Mouse (Mus musculus): ENCODE results near the gene Pkig. TPM values are rescaled to one million over a fixed set of nuclear protein-coding genes. Genes with fewer than 3 reads are reported as not detected.

Gene Pkig
- polyA plus RNA-seq, 1 experiment from 2014 or later, result 189 TPM

DNA sequence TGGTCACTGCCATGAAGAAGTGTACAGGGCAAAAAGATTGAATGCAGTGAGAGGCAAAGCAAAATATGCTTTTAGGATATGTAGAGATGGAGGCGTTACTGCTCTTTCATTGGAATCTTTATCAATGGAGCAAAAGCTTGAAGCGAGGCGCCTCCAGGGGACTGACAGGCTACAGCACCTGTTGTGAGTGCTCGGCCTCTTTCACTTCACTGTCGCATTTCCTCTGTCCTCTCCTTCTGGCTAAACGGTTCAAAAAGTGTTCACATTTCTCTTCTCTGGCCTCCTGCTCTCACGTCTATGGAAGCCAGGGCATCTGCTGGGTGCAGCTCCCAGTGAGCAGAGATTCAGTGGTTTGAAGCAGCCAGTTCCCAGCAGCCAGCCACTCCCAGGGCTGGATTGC, 44.2 kb downstream of the Pkig start:
- H3K4me3 ChIP-seq (ENCODE audit: low read depth, low read length), result no peak overlapping the region
- H3K36me3 ChIP-seq (ENCODE audit: control insufficient read depth, insufficient read depth, low read length), result no peaks in the 10 kb centered on the region
- no peak overlapping the region for H3K4me2 ChIP-seq (ENCODE audit: low read depth, low read length, severe bottlenecking)
- H3K4me1 ChIP-seq (replicated peaks; ENCODE audit: control insufficient read depth, insufficient read depth, low read length), result 0 out of 2 replicates have a peak, but pooled peaks cover 2% of the 10 kb centered on the region
- WGBS, result 80% methylated on average over 7 of the region's 7 CpGs
- no peak for ATAC-seq (replicated peaks; ENCODE audit: low FRiP score)
- no peak overlapping the region for H3K9ac ChIP-seq (ENCODE audit: low read length)
- no peak for DNase-seq (ENCODE audit: low spot score)
- H3K27ac ChIP-seq (ENCODE audit: low read depth, low read length), result no peak overlapping the region
- H3K9me3 ChIP-seq (ENCODE audit: control insufficient read depth, low read length), result no peaks in the 10 kb centered on the region
- H3K27me3 ChIP-seq (ENCODE audit: control insufficient read depth, insufficient read depth, low read length), result no peaks in the 10 kb centered on the region

DNA sequence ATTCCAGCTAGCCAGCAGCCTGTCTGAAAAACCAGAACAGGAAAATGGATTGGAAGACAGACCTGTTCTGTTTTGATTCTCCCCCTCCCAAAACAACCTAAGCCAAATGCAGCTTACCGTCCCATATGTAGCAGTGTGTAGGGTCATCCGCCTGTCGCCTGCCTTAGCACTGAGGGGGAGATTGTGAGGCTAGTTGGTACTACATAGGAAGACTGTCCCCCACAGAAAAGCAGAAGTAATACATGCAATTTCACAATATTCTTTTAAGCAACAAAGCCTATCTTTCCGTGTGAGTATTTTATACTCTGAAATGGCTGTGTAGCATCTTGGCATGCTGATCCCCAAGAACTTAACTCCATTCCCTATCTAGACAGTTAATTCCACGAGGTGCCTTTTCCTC, 44.7 kb downstream of the Pkig start:
- DNase-seq (ENCODE audit: low spot score) (no peak), ATAC-seq (replicated peaks; ENCODE audit: low FRiP score) (no peak)
- Histone ChIP-seq H3K4me1 (replicated peaks; ENCODE audit: control insufficient read depth, insufficient read depth, low read length) (0 out of 2 replicates have a peak, but pooled peaks cover 2% of the 10 kb centered on the region), H3K27ac (ENCODE audit: low read depth, low read length) (no peak overlapping the region), H3K9ac (ENCODE audit: low read length) (no peak overlapping the region), H3K9me3 (ENCODE audit: control insufficient read depth, low read length) (no peaks in the 10 kb centered on the region), H3K27me3 (ENCODE audit: control insufficient read depth, insufficient read depth, low read length) (no peaks in the 10 kb centered on the region), H3K36me3 (ENCODE audit: control insufficient read depth, insufficient read depth, low read length) (no peaks in the 10 kb centered on the region), H3K4me3 (ENCODE audit: low read depth, low read length) (no peak overlapping the region), H3K4me2 (ENCODE audit: low read depth, low read length, severe bottlenecking) (no peak overlapping the region)
- WGBS, result 88% methylated on average over 5 of the region's 5 CpGs

DNA sequence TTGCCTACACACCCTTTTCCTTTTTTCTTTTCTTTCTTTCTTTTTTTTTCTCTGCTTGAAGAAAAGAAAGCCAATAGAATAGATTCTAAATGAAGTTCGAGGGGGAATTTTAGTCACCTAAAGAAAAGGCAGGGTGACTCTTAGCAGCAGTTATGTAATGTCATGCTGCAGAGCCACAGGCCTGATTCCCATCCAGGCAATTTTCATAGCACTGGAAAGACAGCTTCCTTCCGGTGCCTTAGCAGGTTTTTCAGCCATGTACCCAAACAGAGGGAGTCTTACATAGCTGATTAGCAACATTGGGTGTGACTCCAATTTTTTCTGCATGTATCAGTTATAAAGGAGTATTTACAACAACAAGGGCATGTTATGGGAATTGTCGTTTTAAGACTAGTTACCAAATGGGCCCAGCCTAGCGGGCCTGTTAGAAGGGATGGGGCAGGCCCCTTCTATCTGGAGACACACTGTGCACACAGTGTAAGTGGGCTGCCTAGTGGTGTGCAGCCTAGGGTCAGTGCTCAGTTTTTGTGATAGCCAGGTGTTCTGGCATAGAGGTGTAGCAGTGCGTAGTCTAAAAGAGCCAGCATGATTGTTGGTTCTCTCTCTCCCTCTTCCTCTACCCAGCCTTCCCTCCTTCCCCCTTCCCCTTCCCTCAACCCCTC, 45.5 kb downstream of the Pkig start:
- DNase-seq (ENCODE audit: low spot score), result no peak
- no peak overlapping the region for H3K9ac ChIP-seq (ENCODE audit: low read length)
- H3K27ac ChIP-seq (ENCODE audit: low read depth, low read length), result no peak overlapping the region
- no peak for ATAC-seq (replicated peaks; ENCODE audit: low FRiP score)
- no peaks in the 10 kb centered on the region for H3K4me1 ChIP-seq (replicated peaks; ENCODE audit: control insufficient read depth, insufficient read depth, low read length)
- WGBS, result 88% methylated on average over 5 of the region's 5 CpGs
- no peaks in the 10 kb centered on the region for H3K36me3 ChIP-seq (ENCODE audit: control insufficient read depth, insufficient read depth, low read length)
- H3K9me3 ChIP-seq (ENCODE audit: control insufficient read depth, low read length), result no peaks in the 10 kb centered on the region
- H3K4me3 ChIP-seq (ENCODE audit: low read depth, low read length), result no peak overlapping the region
- H3K4me2 ChIP-seq (ENCODE audit: low read depth, low read length, severe bottlenecking), result no peak overlapping the region
- H3K27me3 ChIP-seq (ENCODE audit: control insufficient read depth, insufficient read depth, low read length), result no peaks in the 10 kb centered on the region

DNA sequence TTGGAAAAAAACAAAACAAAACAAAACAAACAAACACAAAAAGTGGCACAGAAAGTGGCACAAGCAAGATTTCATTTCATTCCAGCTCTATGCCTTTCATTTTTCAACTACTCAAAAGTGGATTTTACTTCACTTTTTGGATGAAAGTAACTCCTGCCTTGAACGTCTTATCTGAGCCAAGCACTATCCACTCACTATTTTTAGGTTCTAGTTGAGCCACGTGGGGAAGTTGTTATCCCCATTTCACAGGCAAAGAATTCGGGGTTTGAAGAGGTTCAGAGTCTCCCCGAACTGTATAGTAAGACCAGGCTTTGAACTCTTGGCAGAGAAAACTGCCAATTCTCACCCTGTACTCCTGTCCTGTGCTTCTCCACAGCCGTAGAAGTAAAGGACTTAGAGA, 50.1 kb downstream of the Pkig start:
- Histone ChIP-seq H3K4me3 (ENCODE audit: low read depth, low read length) (no peak overlapping the region), H3K9ac (ENCODE audit: low read length) (no peak overlapping the region), H3K36me3 (ENCODE audit: control insufficient read depth, insufficient read depth, low read length) (no peaks in the 10 kb centered on the region), H3K4me2 (ENCODE audit: low read depth, low read length, severe bottlenecking) (no peak overlapping the region), H3K27me3 (ENCODE audit: control insufficient read depth, insufficient read depth, low read length) (no peaks in the 10 kb centered on the region), H3K4me1 (replicated peaks; ENCODE audit: control insufficient read depth, insufficient read depth, low read length) (no peaks in the 10 kb centered on the region), H3K9me3 (ENCODE audit: control insufficient read depth, low read length) (no peaks in the 10 kb centered on the region), H3K27ac (ENCODE audit: low read depth, low read length) (no peak overlapping the region)
- 91% methylated on average over 5 of the region's 5 CpGs for WGBS
- DNase-seq (ENCODE audit: low spot score) (no peak), ATAC-seq (replicated peaks; ENCODE audit: low FRiP score) (no peak)

DNA sequence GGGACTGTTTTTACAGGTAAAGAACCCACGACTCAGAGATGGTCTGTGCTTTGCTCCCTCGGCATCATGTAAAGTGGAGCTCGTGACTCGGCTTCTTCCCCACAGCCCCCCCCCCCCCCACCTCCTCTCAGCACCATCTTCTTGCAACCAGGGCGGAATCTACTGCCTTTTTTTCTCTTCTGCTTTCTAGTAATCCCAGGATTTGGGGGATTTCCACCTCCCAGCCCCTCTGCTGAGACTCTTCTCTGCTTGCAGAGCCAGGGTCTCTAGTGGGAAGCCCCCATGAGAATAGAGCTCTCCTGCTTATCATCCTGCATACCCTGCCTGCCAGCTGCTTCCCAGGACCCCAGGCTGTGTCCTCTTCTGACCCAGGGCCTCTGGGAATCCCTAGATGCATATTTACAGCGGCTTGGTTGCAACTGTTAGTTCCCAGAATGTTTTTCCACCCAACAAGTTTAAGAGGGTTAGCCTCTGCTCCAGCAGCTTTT, 50.6 kb downstream of the Pkig start:
- H3K4me3 ChIP-seq (ENCODE audit: low read depth, low read length), result no peak overlapping the region
- ATAC-seq (replicated peaks; ENCODE audit: low FRiP score) (no peak), DNase-seq (ENCODE audit: low spot score) (no peak)
- no peaks in the 10 kb centered on the region for H3K9me3 ChIP-seq (ENCODE audit: control insufficient read depth, low read length)
- H3K36me3 ChIP-seq (ENCODE audit: control insufficient read depth, insufficient read depth, low read length), result no peaks in the 10 kb centered on the region
- 84% methylated on average over 6 of the region's 6 CpGs for WGBS
- H3K27me3 ChIP-seq (ENCODE audit: control insufficient read depth, insufficient read depth, low read length), result no peaks in the 10 kb centered on the region
- no peak overlapping the region for H3K27ac ChIP-seq (ENCODE audit: low read depth, low read length)
- no peak overlapping the region for H3K9ac ChIP-seq (ENCODE audit: low read length)
- no peak overlapping the region for H3K4me2 ChIP-seq (ENCODE audit: low read depth, low read length, severe bottlenecking)
- H3K4me1 ChIP-seq (replicated peaks; ENCODE audit: control insufficient read depth, insufficient read depth, low read length), result no peaks in the 10 kb centered on the region

DNA sequence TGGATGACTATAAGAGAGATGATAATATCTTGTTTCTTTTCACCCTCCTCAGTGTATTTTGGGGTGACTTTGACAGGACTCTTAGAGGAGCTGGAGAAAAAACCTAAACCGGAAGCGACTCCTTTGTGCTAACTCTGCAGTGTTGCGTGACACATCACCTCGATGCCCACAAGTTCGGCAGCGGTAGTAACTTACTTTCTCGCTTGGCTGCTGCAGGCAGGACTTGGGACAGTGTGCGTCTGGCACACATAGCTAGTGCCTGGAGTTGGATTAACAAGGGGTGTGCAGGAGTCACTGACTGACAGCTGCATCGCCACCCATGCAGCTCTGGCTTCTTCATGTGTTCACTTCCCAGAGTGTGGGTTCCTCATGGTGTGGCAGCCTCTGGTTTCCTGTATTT, 51.8 kb downstream of the Pkig start:
- Histone ChIP-seq H3K27me3 (ENCODE audit: control insufficient read depth, insufficient read depth, low read length) (no peaks in the 10 kb centered on the region), H3K36me3 (ENCODE audit: control insufficient read depth, insufficient read depth, low read length) (no peaks in the 10 kb centered on the region), H3K9ac (ENCODE audit: low read length) (no peak overlapping the region), H3K4me2 (ENCODE audit: low read depth, low read length, severe bottlenecking) (no peak overlapping the region), H3K4me3 (ENCODE audit: low read depth, low read length) (no peak overlapping the region), H3K27ac (ENCODE audit: low read depth, low read length) (no peak overlapping the region), H3K9me3 (ENCODE audit: control insufficient read depth, low read length) (no peaks in the 10 kb centered on the region), H3K4me1 (replicated peaks; ENCODE audit: control insufficient read depth, insufficient read depth, low read length) (no peaks in the 10 kb centered on the region)
- ATAC-seq (replicated peaks; ENCODE audit: low FRiP score) (no peak), DNase-seq (ENCODE audit: low spot score) (no peak)
- WGBS, result 96% methylated on average over 9 of the region's 9 CpGs

DNA sequence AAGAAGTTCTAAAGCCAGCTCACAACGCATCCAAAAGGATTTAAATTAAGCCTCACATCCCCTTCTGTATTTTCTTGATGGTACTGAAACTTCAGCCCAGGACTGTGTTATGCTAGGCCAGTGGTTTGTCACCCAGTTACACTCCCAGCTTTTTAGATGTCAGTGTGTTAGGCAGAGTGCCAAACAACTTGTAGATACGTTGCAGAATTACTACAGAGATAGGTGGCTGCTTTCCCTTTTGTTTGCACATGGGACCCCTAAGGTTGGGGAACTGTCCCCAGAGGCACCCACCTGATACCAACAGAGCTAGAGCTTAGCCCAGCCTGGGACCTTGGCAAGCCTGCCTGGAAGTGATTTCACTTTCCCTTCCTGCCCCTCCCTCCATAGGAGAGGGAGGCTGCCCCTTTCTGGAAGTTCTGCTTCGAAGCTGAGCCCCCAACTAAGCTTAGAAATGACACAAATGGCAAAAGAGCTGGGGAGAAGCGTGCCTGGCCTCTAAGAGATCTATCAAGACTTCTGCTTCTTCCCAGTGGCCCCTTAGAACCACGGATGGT, 52.5 kb downstream of the Pkig start:
- no peak for DNase-seq (ENCODE audit: low spot score)
- no peak overlapping the region for H3K27ac ChIP-seq (ENCODE audit: low read depth, low read length)

DNA sequence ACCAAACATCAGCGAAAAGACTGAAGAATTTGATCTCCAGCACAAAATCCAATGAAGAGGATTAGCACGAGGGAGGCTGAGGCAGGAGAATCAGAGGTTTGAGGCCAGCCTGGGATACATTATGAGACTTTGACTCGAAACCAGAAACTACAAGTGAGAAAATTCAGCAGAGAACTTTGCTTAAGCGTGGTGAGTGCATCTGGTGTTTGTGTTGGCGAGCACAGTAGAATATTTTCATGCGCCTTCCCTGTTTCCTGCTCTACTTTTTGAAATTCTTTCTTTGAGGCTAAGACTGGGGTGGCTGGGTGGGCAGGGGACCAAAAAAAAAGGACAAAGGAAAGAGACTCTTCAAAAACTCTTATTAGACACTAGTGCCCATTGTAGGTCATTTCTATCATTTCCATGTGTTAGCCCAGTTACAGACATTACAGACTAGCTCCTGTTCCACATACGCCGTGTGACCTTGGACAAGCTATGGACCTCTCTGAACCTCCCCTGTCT, 53.2 kb downstream of the Pkig start:
- H3K27ac ChIP-seq (ENCODE audit: low read depth, low read length), result no peak overlapping the region
- no peaks in the 10 kb centered on the region for H3K27me3 ChIP-seq (ENCODE audit: control insufficient read depth, insufficient read depth, low read length)
- 93% methylated on average over 8 of the region's 8 CpGs for WGBS
- no peaks in the 10 kb centered on the region for H3K36me3 ChIP-seq (ENCODE audit: control insufficient read depth, insufficient read depth, low read length)
- no peak for DNase-seq (ENCODE audit: low spot score)
- no peak overlapping the region for H3K4me3 ChIP-seq (ENCODE audit: low read depth, low read length)
- no peaks in the 10 kb centered on the region for H3K9me3 ChIP-seq (ENCODE audit: control insufficient read depth, low read length)
- no peak overlapping the region for H3K9ac ChIP-seq (ENCODE audit: low read length)
- H3K4me1 ChIP-seq (replicated peaks; ENCODE audit: control insufficient read depth, insufficient read depth, low read length), result peaks cover 2% of the 10 kb centered on the region; the same call in 1 of the 2 replicates
- ATAC-seq (replicated peaks; ENCODE audit: low FRiP score), result no peak
- no peak overlapping the region for H3K4me2 ChIP-seq (ENCODE audit: low read depth, low read length, severe bottlenecking)

More for the DNA sequence above, 52.5 kb downstream of the Pkig start:
- no peaks in the 10 kb centered on the region for H3K27me3 ChIP-seq (ENCODE audit: control insufficient read depth, insufficient read depth, low read length)
- no peak overlapping the region for H3K4me2 ChIP-seq (ENCODE audit: low read depth, low read length, severe bottlenecking)
- no peak for ATAC-seq (replicated peaks; ENCODE audit: low FRiP score)
- H3K9ac ChIP-seq (ENCODE audit: low read length), result no peak overlapping the region
- WGBS, result 84% methylated on average over 5 of the region's 5 CpGs
- H3K4me3 ChIP-seq (ENCODE audit: low read depth, low read length), result no peak overlapping the region
- no peaks in the 10 kb centered on the region for H3K36me3 ChIP-seq (ENCODE audit: control insufficient read depth, insufficient read depth, low read length)
- no peaks in the 10 kb centered on the region for H3K9me3 ChIP-seq (ENCODE audit: control insufficient read depth, low read length)
- H3K4me1 ChIP-seq (replicated peaks; ENCODE audit: control insufficient read depth, insufficient read depth, low read length), result no peaks in the 10 kb centered on the region

DNA sequence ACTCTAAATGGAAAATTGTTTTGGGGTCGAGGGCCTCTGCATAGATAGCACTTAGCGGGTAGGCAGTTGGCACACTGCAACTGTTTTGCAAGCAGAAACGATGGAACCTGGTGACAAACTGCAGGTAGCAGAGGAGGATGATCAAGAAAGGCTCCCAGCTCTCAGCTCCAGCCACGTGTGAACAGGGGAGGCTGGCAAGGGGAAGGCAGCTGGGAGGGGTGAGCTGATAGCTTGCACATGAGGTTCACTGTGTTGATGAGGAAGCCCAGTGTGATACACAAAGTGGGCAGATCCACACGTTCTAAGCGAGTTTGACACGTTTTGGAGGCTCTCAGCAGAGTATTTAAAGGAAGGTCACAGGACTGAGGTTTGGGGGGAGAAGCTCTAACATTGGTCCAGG, 54.3 kb downstream of the Pkig start:
- Histone ChIP-seq H3K27ac (ENCODE audit: low read depth, low read length) (no peak overlapping the region), H3K36me3 (ENCODE audit: control insufficient read depth, insufficient read depth, low read length) (no peaks in the 10 kb centered on the region), H3K4me1 (replicated peaks; ENCODE audit: control insufficient read depth, insufficient read depth, low read length) (peaks cover 8% of the 10 kb centered on the region; the same call in 1 of the 2 replicates), H3K4me3 (ENCODE audit: low read depth, low read length) (no peak overlapping the region), H3K9ac (ENCODE audit: low read length) (no peak overlapping the region), H3K4me2 (ENCODE audit: low read depth, low read length, severe bottlenecking) (no peak overlapping the region), H3K27me3 (ENCODE audit: control insufficient read depth, insufficient read depth, low read length) (no peaks in the 10 kb centered on the region), H3K9me3 (ENCODE audit: control insufficient read depth, low read length) (no peaks in the 10 kb centered on the region)
- no peak for ATAC-seq (replicated peaks; ENCODE audit: low FRiP score)
- DNase-seq (ENCODE audit: low spot score), result no peak
- WGBS, result 79% methylated on average over 7 of the region's 7 CpGs
